Comparison of ENCODE assay signal across 31 mouse cellular contexts in the genomic region with DNA sequence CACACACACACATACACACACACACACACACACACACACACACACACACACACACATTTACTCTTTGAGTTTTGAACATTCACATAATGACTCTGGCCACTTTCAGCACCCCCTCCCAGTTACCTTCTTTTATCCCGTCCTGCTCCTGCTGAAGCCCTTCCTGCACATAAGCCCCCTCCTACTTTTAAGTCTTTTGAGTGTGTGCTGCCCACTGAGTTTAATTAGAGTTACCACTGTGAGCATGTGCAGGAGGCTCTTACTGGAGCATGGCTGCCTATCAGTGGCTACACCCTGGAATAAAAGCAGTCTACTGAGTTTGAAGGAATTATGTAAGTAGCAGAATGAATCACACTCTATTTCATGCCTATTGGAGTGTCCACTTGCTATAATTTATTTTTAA. TPM values are rescaled to one million over a fixed set of nuclear protein-coding genes. Genes with fewer than 3 reads are reported as not detected.
DNase-seq lines count a peak whose midpoint lies in the region; ATAC-seq and TF ChIP-seq lines count a peak whose summit lies in the region.
"Had no signal": no experiment of that assay in that cellular context is flagged by ENCODE, and none has a peak within 500 bp of the region (broad histone marks: within the 10 kb centered on the region; RNA-seq: fewer than 3 reads in every experiment).

No protein-coding gene starts in this region.

- H3K4me3 ChIP-seq in forebrain, embryonic 10.5 days, result no peak overlapping the region
- H3K4me3 ChIP-seq in forebrain, embryonic 13.5 days, result no peak overlapping the region
- H3K4me3 ChIP-seq in forebrain, embryonic 14.5 days (ENCODE audit: low read depth, low read length), result no peak overlapping the region
- H3K4me3 ChIP-seq in forebrain, embryonic 16.5 days (replicated peaks; ENCODE audit: low read length), result no peak overlapping the region
- no peak overlapping the region for H3K4me3 ChIP-seq in midbrain, embryonic 13.5 days (replicated peaks)
- H3K4me3 ChIP-seq in midbrain, postnatal 0 days (ENCODE audit: low read depth, low read length), result no peak overlapping the region
- H3K4me3 ChIP-seq: embryonic facial prominence, embryonic 13.5 days; embryonic facial prominence, embryonic 15.5 days; erythroblast, embryonic 14.5 days; forebrain, embryonic 12.5 days had no signal

- no peak overlapping the region for H3K4me2 ChIP-seq in forebrain, embryonic 13.5 days
- no peak overlapping the region for H3K4me2 ChIP-seq in forebrain, embryonic 14.5 days (ENCODE audit: low read length)
- H3K4me2 ChIP-seq in forebrain, embryonic 16.5 days (ENCODE audit: low read length), result no peak overlapping the region
- no peak overlapping the region for H3K4me2 ChIP-seq in midbrain, embryonic 13.5 days (replicated peaks)
- no peak overlapping the region for H3K4me2 ChIP-seq in midbrain, postnatal 0 days (ENCODE audit: low read depth, low read length, poor library complexity, severe bottlenecking)
- H3K4me2 ChIP-seq: embryonic facial prominence, embryonic 13.5 days; embryonic facial prominence, embryonic 15.5 days; forebrain, embryonic 12.5 days had no signal

- TF ChIP-seq POLR2A in brain, embryonic 14.5 days (IDR thresholded peaks at IDR 0.05; ENCODE audit: borderline replicate concordance, extremely low read depth, insufficient read depth, insufficient read length, poor library complexity, severe bottlenecking), result no peak

- no peaks in the 10 kb centered on the region for H3K27me3 ChIP-seq in forebrain, embryonic 10.5 days (ENCODE audit: poor library complexity, severe bottlenecking)
- H3K27me3 ChIP-seq in forebrain, embryonic 13.5 days, result no peaks in the 10 kb centered on the region
- H3K27me3 ChIP-seq in forebrain, embryonic 14.5 days (replicated peaks; ENCODE audit: control insufficient read depth, insufficient read depth, low read length), result no peaks in the 10 kb centered on the region
- H3K27me3 ChIP-seq in forebrain, embryonic 16.5 days (replicated peaks; ENCODE audit: control insufficient read depth, insufficient read depth, low read length), result no peaks in the 10 kb centered on the region
- no peaks in the 10 kb centered on the region for H3K27me3 ChIP-seq in midbrain, embryonic 13.5 days
- no peaks in the 10 kb centered on the region for H3K27me3 ChIP-seq in midbrain, postnatal 0 days (ENCODE audit: insufficient read depth, low read length)
- H3K27me3 ChIP-seq: CH12.LX; embryonic facial prominence, embryonic 13.5 days; embryonic facial prominence, embryonic 15.5 days; forebrain, embryonic 12.5 days had no signal

- DNase-seq in forebrain, embryonic 10.5 days (ENCODE audit: extremely low spot score, low spot score), result peak; percentile 26
- DNase-seq in forebrain, embryonic 14.5 days (ENCODE audit: low spot score), result peak; percentile 31
- DNase-seq in midbrain, postnatal 0 days (ENCODE audit: low spot score), result no peak
- peak; percentile 70 for DNase-seq in brain, embryonic 14.5 days (ENCODE audit: low read depth)
- DNase-seq: adrenal gland, adult 8-10 months; adrenal gland, postnatal 14 days; adrenal gland, postnatal 36 days; B cell, adult 2 months; cerebellum, adult 11 months; cerebellum, adult 18-20 months; cerebellum, adult 8-10 months; cerebellum, adult 9-11 months; cerebellum, postnatal 14 days; cerebellum, postnatal 36 days; embryo, embryonic 11 days had no signal

- no peaks in the 10 kb centered on the region for H3K36me3 ChIP-seq in forebrain, embryonic 10.5 days (replicated peaks)
- H3K36me3 ChIP-seq in forebrain, embryonic 13.5 days (ENCODE audit: poor library complexity, severe bottlenecking), result no peaks in the 10 kb centered on the region
- H3K36me3 ChIP-seq in forebrain, embryonic 14.5 days (ENCODE audit: control insufficient read depth, insufficient read depth, low read length), result no peaks in the 10 kb centered on the region
- H3K36me3 ChIP-seq in forebrain, embryonic 16.5 days (ENCODE audit: control insufficient read depth, insufficient read depth), result no peaks in the 10 kb centered on the region
- no peaks in the 10 kb centered on the region for H3K36me3 ChIP-seq in midbrain, embryonic 13.5 days
- H3K36me3 ChIP-seq in midbrain, postnatal 0 days (ENCODE audit: insufficient read depth, low read length), result no peaks in the 10 kb centered on the region
- H3K36me3 ChIP-seq: embryonic facial prominence, embryonic 13.5 days; embryonic facial prominence, embryonic 15.5 days; forebrain, embryonic 12.5 days; G1E had no signal

- TF ChIP-seq CTCF in midbrain, postnatal 0 days (IDR thresholded peaks at IDR 0.05), result no peak
- TF ChIP-seq CTCF in brain, embryonic 14.5 days (IDR thresholded peaks at IDR 0.05; ENCODE audit: borderline replicate concordance, extremely low read depth, insufficient read depth, insufficient read length), result no peak

- H3K27ac ChIP-seq in forebrain, embryonic 10.5 days, result no peak overlapping the region
- no peak overlapping the region for H3K27ac ChIP-seq in forebrain, embryonic 13.5 days
- no peak overlapping the region for H3K27ac ChIP-seq in forebrain, embryonic 14.5 days (ENCODE audit: low read depth, low read length)
- H3K27ac ChIP-seq in forebrain, embryonic 16.5 days (ENCODE audit: low read length), result no peak overlapping the region
- H3K27ac ChIP-seq in midbrain, embryonic 13.5 days, result no peak overlapping the region
- H3K27ac ChIP-seq in midbrain, postnatal 0 days (ENCODE audit: low read depth, low read length), result no peak overlapping the region
- H3K27ac ChIP-seq: embryonic facial prominence, embryonic 13.5 days; embryonic facial prominence, embryonic 15.5 days; forebrain, embryonic 12.5 days had no signal

- H3K9me3 ChIP-seq in forebrain, embryonic 10.5 days, result no peaks in the 10 kb centered on the region
- no peaks in the 10 kb centered on the region for H3K9me3 ChIP-seq in forebrain, embryonic 13.5 days (replicated peaks)
- H3K9me3 ChIP-seq in forebrain, embryonic 14.5 days (replicated peaks; ENCODE audit: control insufficient read depth, low read length), result no peaks in the 10 kb centered on the region
- H3K9me3 ChIP-seq in forebrain, embryonic 16.5 days (ENCODE audit: control insufficient read depth, low read length), result no peaks in the 10 kb centered on the region
- H3K9me3 ChIP-seq in midbrain, embryonic 13.5 days, result no peaks in the 10 kb centered on the region
- no peaks in the 10 kb centered on the region for H3K9me3 ChIP-seq in midbrain, postnatal 0 days (ENCODE audit: low read length)
- H3K9me3 ChIP-seq: embryonic facial prominence, embryonic 13.5 days; embryonic facial prominence, embryonic 15.5 days; forebrain, embryonic 12.5 days had no signal

- peaks cover 16% of the 10 kb centered on the region for H3K4me1 ChIP-seq in forebrain, embryonic 10.5 days
- no peaks in the 10 kb centered on the region for H3K4me1 ChIP-seq in forebrain, embryonic 13.5 days
- no peaks in the 10 kb centered on the region for H3K4me1 ChIP-seq in forebrain, embryonic 14.5 days (ENCODE audit: control insufficient read depth, insufficient read depth, low read length)
- no peaks in the 10 kb centered on the region for H3K4me1 ChIP-seq in forebrain, embryonic 16.5 days (replicated peaks; ENCODE audit: control insufficient read depth, insufficient read depth, low read length)
- no peaks in the 10 kb centered on the region for H3K4me1 ChIP-seq in midbrain, embryonic 13.5 days (replicated peaks)
- no peaks in the 10 kb centered on the region for H3K4me1 ChIP-seq in midbrain, postnatal 0 days (ENCODE audit: insufficient read depth, low read length)
- H3K4me1 ChIP-seq: embryonic facial prominence, embryonic 13.5 days; embryonic facial prominence, embryonic 15.5 days; forebrain, embryonic 12.5 days had no signal

- H3K9ac ChIP-seq in forebrain, embryonic 13.5 days, result no peak overlapping the region
- no peak overlapping the region for H3K9ac ChIP-seq in forebrain, embryonic 14.5 days (ENCODE audit: low read length)
- H3K9ac ChIP-seq in forebrain, embryonic 16.5 days (replicated peaks; ENCODE audit: low read depth, low read length), result no peak overlapping the region
- no peak overlapping the region for H3K9ac ChIP-seq in midbrain, embryonic 13.5 days (replicated peaks)
- no peak overlapping the region for H3K9ac ChIP-seq in midbrain, postnatal 0 days (replicated peaks; ENCODE audit: low read length, poor library complexity, severe bottlenecking)
- H3K9ac ChIP-seq: embryonic facial prominence, embryonic 13.5 days; embryonic facial prominence, embryonic 15.5 days; forebrain, embryonic 12.5 days had no signal

- no peak for ATAC-seq in forebrain, embryonic 13.5 days
- no peak for ATAC-seq in forebrain, embryonic 14.5 days
- ATAC-seq in forebrain, embryonic 16.5 days, result no peak
- 0 out of 2 replicates have a peak, but pooled peaks have one; percentile 30 for ATAC-seq in midbrain, embryonic 13.5 days
- no peak for ATAC-seq in midbrain, postnatal 0 days (ENCODE audit: low FRiP score)
- ATAC-seq in megakaryocyte-erythroid progenitor cell, adult 5-6 weeks (replicated peaks; ENCODE audit: low FRiP score, low TSS enrichment, poor library complexity, severe bottlenecking), result no peak
- ATAC-seq: activated CD4-positive, CD25-positive, alpha-beta regulatory T cell, adult 4 months; CD4-positive, CD25-positive, alpha-beta regulatory T cell, adult 4 months; Patski had no signal

- 9% methylated on average over 1 of the region's 1 CpGs for WGBS in forebrain, embryonic 10.5 days
- WGBS in forebrain, embryonic 13.5 days, result 0% methylated on average over 1 of the region's 1 CpGs
- 4% methylated on average over 1 of the region's 1 CpGs for WGBS in forebrain, embryonic 14.5 days
- WGBS in forebrain, embryonic 16.5 days, result 0% methylated on average over 1 of the region's 1 CpGs
- WGBS in midbrain, embryonic 13.5 days, result 23% methylated on average over 1 of the region's 1 CpGs
- WGBS in midbrain, postnatal 0 days, result 16% methylated on average over 1 of the region's 1 CpGs

RNA-seq across cellular contexts. Expression of a gene that starts 26.1 kb away (rescaled TPM):
- polyA plus RNA-seq in forebrain, embryonic 10.5 days (2016; fragmentation: Nextera tagmentation; extraction: Ambion mirVana), result 0.17 and 0.26 TPM in 2 replicates
- 0.66 and 1.1 TPM in 2 replicates for polyA plus RNA-seq in forebrain, embryonic 13.5 days (2015; fragmentation: Nextera tagmentation; extraction: Ambion mirVana)
- 0.36 and 0.54 TPM in 2 replicates for polyA plus RNA-seq in forebrain, embryonic 14.5 days (2014; fragmentation: Nextera tagmentation; extraction: Ambion mirVana)
- 0.34 and 1.4 TPM in 2 replicates for polyA plus RNA-seq in forebrain, embryonic 16.5 days (2015; fragmentation: Nextera tagmentation; extraction: Ambion mirVana)
- polyA plus RNA-seq in midbrain, embryonic 13.5 days (2015; fragmentation: Nextera tagmentation; extraction: Ambion mirVana), result 0.59 and 0.89 TPM in 2 replicates
- not detected in 2 replicates for total RNA-seq in midbrain, postnatal 0 days (2014; rRNA removed)
- polyA plus RNA-seq in midbrain, postnatal 0 days (2015; fragmentation: Nextera tagmentation; extraction: Ambion mirVana), result 0.23 and 0.28 TPM in 2 replicates
- polyA plus RNA-seq in brain, embryonic 14.5 days (2012; rRNA removed), result 0.16 and 1.1 TPM in 2 replicates
- total RNA-seq in megakaryocyte-erythroid progenitor cell, adult 5-6 weeks (2014; fragmentation: Nextera tagmentation), result not detected in 2 replicates
- not detected in 2 replicates for total RNA-seq in megakaryocyte-erythroid progenitor cell, adult 5-6 weeks (2017)
- total RNA-seq: adrenal gland, adult 18-20 months; adrenal gland, postnatal 14 days; adrenal gland, postnatal 36 days; common myeloid progenitor, adult 5-6 weeks had no signal
- polyA plus RNA-seq: activated CD4-positive, CD25-positive, alpha-beta regulatory T cell, adult 4 months; CD4-positive, CD25-positive, alpha-beta regulatory T cell, adult 4 months; erythroblast, embryonic 14.5 days; G1E; Patski had no signal

RNA-seq across cellular contexts. Expression of a gene that starts 58.0 kb away (rescaled TPM):
- polyA plus RNA-seq in forebrain, embryonic 10.5 days (2016; fragmentation: Nextera tagmentation; extraction: Ambion mirVana), result not detected in 2 replicates
- not detected in 2 replicates for polyA plus RNA-seq in forebrain, embryonic 13.5 days (2015; fragmentation: Nextera tagmentation; extraction: Ambion mirVana)
- polyA plus RNA-seq in forebrain, embryonic 14.5 days (2014; fragmentation: Nextera tagmentation; extraction: Ambion mirVana), result not detected in 2 replicates
- polyA plus RNA-seq in forebrain, embryonic 16.5 days (2015; fragmentation: Nextera tagmentation; extraction: Ambion mirVana), result 0.04 TPM in 1 of 2 replicates, not detected in the other
- polyA plus RNA-seq in midbrain, embryonic 13.5 days (2015; fragmentation: Nextera tagmentation; extraction: Ambion mirVana), result not detected in 2 replicates
- total RNA-seq in midbrain, postnatal 0 days (2014; rRNA removed), result not detected in 2 replicates
- not detected in 2 replicates for polyA plus RNA-seq in midbrain, postnatal 0 days (2015; fragmentation: Nextera tagmentation; extraction: Ambion mirVana)
- polyA plus RNA-seq in brain, embryonic 14.5 days (2012; rRNA removed), result not detected in 2 replicates
- not detected in 2 replicates for total RNA-seq in megakaryocyte-erythroid progenitor cell, adult 5-6 weeks (2014; fragmentation: Nextera tagmentation)
- not detected in 2 replicates for total RNA-seq in megakaryocyte-erythroid progenitor cell, adult 5-6 weeks (2017)
- total RNA-seq: adrenal gland, adult 18-20 months; adrenal gland, adult 8-10 months; adrenal gland, postnatal 14 days; adrenal gland, postnatal 36 days; CH12.LX; common myeloid progenitor, adult 5-6 weeks had no signal
- polyA plus RNA-seq: activated CD4-positive, CD25-positive, alpha-beta regulatory T cell, adult 4 months; CD4-positive, CD25-positive, alpha-beta regulatory T cell, adult 4 months; embryonic facial prominence, embryonic 11.5 days; embryonic facial prominence, embryonic 15.5 days; erythroblast, embryonic 14.5 days; forebrain, embryonic 12.5 days; G1E; Patski had no signal
